Mouse (Mus musculus) ovary, postnatal 14 days (tissue): Measurements from ENCODE around the gene Arhgef12.

ENCODE experiments used
- DNase-seq: peaks from one replicate; pipeline ENCODE4 v3.0.0; 2022; ENCODE audit warnings: low spot score

Gene Arhgef12

GRCm38 (mm10) chr9:43108721-43109120 lies 1.7 kb upstream of the Arhgef12 start:
- no peak for DNase-seq

DNA sequence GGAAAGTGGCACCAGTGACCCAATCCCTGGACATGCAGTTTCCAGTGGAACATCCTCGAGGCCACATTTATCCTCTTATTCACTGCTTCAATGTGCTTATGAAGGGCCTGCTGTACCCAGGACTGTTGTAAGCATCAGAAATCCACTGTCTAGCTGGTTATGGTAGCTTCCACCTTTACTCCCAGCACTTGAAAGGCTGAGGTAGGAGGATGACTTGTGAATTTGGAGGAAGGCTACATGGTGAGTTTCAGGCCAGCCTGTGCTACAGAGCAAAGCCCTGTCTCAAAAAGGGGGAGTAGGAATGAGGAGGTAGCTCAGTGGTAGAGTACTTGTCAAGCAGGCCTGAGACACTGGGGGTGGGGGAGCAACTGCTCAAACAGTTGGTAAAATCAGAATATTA lies 1.0 kb upstream of the Arhgef12 start:
- no peak for DNase-seq

- no peak for DNase-seq
Observed at GRCm38 (mm10) chr9:43107555-43107954, 516 bp upstream of the Arhgef12 start.

DNA sequence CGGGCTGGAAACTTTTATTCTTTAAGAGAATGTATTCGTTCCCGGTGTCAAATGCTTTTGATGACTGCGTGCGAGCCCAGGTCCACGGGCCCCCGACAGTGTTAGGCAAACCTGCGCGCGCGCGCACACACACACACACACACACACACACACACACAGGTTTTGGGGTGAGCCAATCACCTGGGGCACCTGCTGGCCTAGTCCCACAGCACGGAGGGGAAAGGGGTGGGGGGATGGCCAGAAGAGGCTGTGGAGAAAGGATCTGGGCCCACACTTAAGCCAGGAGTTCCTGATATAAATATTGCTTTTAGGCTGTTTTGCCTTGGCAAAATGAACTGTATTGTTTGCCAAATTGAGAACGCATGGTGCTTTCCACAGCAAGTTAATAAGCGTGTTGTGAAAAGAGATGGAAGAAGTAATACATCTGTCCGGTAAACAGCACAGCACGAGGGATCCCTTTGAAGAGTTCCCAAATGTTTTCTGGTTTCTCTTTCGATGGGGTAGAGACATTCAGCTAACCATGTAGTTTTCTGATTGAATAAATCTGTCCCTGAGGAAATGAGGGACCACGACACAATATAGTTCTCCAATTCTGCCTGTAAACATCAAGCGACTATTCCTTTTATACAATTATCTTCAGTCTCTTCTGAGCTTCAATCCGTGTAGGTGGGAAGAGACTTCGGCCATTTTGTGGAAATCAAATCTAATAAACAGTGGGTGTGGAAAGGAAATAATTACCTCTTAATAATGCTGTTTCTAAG lies 433 bp downstream of the Arhgef12 start:
- peak; percentile 39 for DNase-seq

GRCm38 (mm10) chr9:43105664-43106361 lies 1.2 kb downstream of the Arhgef12 start:
- peak; percentile 88 for DNase-seq

DNA sequence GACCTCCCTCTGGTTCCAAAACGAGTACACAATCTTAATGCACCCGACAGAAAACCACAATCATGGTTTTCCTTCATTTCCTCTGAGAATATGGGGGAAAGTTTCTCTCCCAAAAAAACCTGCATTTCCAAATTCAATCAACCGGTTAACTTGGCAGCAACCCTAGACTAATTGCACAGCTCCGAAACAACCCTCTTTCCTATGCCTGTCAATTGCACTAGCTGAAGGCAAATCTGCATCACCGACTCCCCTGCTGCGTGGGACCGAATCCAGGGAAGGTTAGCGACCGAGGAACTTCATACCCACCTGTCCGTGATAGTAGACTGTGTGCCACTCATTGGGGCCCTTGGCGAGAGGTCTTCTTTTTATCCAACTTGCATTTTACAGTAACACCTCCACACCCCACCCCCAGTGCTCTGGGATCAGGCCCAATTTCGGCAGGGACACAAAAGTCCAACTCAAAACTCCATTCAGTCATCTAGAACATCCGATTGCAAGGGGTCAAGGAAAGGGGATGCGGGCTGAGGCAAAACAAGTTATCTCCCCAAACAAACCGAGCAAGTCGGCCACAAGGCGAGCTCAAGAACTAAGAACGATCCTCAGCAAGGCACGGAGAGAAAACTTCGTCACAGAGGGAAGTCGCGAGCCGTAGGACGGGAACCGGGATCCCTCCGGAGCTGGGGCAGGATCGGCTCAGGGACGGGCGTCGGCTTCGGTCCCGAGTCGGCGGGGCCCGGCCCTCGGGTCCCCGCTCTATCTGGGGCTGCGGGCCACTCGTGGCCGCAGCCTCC lies 2.0 kb downstream of the Arhgef12 start:
- DNase-seq, result peak; percentile 36

DNA sequence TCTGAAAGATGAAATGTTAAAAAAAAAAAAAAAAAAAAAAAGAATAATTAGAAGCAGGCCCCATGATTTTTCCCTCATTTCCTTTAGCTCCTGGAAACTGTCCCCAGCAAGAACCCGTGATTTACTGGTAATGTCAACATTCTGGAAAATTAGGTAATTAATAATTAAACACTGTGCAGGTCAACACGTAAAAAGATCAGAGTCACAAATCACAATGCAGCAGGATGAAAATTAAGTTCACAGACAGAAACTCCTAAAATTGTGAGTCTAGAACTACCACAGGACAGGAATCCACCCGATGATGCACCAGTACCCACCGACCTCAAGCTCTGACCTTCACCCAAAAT lies 2.5 kb downstream of the Arhgef12 start:
- DNase-seq, result no peak

DNA sequence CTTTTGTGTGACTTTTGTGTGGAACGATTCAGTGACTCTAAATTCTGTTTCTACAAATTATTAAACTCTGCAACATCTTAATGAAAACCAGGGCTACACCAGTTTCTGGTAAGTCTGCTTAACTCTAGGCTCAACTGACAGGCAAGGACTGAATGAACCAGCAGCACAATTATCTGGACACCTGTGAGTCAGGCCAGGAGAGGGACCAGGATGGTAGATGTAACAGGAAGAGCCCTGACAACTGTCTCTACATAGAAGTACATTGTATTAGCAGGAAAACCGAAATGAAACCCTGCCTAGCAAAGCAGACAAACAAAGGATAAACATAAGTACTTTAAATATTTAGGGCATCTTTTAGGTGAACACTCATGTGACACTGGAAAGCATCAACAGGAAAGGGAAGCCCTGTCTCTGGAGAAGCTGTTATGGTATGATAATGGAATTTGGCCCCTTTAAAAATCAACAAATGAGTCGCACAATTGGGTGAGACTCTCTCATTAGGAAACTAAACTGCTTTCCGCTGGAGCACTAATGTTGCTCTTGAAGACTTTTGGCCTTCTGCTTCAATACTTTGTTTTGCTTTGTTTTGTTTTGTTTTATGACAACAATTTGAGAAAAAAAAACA lies 3.3 kb downstream of the Arhgef12 start:
- DNase-seq, result no peak

GRCm38 (mm10) chr9:43102931-43103330 lies 4.1 kb downstream of the Arhgef12 start:
- no peak for DNase-seq

DNA sequence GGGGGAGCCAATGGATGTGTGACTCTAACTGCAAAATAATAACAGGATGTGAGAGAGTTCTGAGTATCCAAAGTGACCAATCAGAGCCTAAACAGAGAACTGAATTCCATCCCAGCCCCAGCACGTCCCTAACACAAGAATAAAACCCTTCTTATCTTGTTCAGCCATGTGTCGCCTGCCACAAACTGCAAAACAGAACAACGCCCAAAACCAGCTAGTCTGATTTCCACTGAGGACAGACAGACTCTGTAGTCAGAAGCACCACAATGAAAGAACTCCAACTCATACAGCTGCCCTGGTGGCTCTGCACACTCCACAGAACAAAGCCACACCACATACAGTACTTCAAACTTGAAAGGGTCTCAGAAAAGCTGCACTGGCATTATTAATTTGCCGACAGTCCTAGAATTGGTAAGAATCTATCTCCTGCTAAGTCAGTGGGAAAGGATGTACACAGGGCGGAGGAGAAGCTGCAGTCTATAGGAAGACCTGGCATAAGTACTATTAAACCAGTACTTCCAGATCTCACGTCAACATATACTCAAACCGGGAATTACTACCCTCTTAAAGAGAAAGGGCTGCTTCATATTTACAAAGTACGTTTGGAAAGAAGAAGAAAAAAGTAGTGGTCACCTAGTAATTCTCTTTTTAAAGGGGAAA lies 5.0 kb downstream of the Arhgef12 start:
- DNase-seq, result no peak

- DNase-seq, result no peak
Observed at GRCm38 (mm10) chr9:43098922-43099321, 8.1 kb downstream of the Arhgef12 start.

DNA sequence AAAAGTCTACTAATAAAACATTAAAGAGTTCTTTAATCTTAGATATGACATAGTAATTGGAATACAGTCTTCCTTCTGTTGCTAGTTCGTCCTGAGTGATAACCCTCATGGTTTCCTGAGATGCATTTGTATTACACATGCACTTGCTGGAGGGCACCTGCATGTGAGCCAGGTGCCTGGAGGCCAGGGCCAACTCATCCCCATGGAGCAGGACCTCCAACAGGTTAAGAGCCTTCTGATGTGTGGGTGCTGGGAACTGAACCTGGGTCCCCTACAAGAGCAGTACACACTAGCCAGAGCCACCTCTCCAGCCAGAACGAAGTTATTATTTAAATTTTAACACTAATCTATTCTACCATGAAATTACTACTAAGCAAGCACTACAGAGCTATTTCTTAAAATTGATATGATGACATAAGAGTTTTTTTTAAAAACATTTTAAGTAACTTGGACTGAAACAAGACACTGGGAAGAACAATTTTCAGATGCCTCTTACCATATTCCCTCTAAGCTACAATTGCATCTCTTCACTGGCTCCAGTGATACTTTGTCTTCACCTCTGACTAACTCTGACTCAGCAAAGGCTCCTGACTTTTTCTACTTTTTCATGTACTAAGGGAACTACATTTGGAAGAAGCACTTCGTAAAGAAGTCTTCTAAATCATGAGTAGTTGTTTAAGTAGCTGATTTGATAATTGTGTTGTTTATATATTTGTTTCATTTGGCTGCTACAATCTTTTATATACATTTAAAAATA lies 9.1 kb downstream of the Arhgef12 start:
- no peak for DNase-seq

DNA sequence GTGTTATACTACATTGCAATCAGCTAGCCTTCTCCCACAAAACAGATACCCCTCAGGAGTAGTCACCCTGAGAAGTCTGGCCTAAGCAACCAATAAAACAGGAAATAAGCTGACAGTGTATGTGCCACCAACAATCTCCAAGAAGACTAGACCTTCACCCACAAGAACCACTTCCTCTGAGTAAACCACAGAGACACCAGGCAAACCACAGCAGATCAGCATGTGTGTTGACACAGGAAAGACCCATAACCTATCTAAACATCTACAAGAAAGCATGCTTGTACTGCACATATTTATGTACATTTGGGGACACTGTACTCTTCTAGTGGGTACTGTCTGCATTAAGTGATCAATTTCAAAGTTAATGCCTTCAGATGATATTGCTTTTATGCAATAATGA lies 10.7 kb downstream of the Arhgef12 start:
- no peak for DNase-seq

GRCm38 (mm10) chr9:43094828-43095227 lies 12.2 kb downstream of the Arhgef12 start:
- DNase-seq, result no peak

- DNase-seq, result no peak
Observed at GRCm38 (mm10) chr9:43093803-43094202, 13.2 kb downstream of the Arhgef12 start.

- DNase-seq, result no peak
Observed at GRCm38 (mm10) chr9:43085686-43086285, 21.3 kb downstream of the Arhgef12 start.

DNA sequence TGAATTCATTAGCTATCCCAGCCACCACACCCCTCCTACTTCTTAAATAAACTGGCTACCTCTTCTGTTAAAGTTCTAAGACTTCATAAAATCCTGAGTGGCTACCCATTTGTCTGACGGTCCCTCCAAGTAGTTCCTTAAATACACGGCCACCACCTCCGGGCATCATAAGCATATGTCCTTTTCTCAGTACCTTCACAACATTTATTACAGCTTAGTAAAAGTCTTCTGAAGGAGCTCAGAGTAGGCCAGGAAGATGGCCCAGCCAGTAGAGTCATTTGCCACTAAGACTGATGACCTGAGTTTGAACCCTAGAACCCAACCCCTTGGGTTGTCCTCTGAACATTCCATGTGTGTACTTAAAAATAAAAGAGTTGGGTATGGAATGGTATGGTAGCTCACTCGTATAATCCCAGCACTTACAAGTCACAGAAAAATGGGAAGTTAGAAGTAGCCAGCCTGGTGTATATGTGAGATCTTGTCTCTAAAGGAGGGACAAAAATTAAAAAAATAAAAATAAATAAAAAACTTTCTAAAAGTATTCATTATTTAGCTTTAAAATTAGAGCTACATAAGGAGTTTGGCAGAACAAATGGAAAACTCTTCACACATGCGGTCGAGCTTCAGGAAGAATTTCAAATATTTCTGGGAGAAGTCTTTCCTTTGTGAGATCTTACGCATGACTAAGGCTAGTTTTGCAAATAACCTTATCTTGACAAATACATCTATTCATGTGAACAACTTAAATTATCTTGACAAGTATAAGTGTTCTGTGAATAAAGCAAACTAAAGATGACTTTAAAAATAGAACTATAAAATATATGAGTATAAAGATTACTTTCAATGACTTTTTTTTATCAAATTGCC lies 22.3 kb downstream of the Arhgef12 start:
- DNase-seq, result no peak

DNA sequence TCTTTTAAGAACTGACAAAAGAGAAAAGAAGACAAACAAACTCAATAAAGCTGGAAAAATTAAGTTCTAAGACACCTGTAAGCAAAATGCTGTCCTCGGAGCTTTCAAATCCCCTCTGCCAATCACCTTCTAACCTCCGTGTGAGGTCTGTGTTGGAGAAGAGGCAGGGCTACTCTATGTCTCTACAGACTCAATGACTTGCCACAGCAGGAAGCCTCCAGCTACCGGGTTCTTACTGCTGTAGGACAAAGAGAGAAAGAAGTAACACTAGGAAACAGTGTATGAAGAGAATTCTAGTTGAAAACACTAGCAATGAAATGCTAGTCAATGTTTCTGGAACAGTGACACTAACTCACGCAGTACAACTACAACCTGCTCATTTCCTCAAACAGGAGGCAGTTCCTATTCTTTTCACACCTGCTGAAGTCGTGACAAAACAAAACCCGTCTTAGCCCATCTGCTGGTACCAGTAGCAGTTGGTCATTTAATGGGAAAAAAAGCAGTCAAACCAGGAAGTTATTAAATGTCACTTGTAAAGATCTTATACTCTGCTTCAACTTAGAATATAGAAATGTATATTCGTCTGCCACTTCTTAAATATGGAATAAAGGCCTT lies 23.5 kb downstream of the Arhgef12 start:
- DNase-seq, result no peak

DNA sequence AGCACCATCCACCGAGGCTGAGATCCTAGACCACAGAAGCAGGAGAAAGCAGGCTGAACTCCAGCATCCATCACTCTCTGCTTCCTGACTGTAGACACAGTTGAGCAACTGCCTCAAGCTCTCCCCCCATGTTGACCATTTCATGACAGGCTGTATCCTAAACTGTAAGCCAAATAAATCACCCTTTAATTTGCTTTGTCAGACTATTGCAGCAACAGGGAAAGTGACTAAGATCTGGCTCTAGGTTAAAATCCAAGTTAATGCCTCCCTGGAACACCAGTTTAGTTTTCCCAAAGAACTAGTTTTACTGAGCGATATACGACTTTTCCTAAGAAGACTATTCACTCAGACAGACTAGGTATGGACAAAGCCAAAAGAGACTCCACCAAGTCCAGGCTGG lies 28.3 kb downstream of the Arhgef12 start:
- DNase-seq, result no peak
